Mouse (Mus musculus) erythroblast, embryonic 14.5 days (primary cell): ENCODE data around the gene Sprr2j-ps.

Source experiments
- GATA1 ChIP-seq: IDR thresholded peaks from 2 replicates; pipeline ENCODE4 v1.6.1; 2012; ENCODE audit warnings: low read length, inconsistent platforms, mixed read lengths
- TAL1 ChIP-seq: IDR thresholded peaks from 3 replicates; pipeline ENCODE4 v1.6.1; 2012; ENCODE audit warnings: low read length, inconsistent platforms, mixed read lengths

DNA sequence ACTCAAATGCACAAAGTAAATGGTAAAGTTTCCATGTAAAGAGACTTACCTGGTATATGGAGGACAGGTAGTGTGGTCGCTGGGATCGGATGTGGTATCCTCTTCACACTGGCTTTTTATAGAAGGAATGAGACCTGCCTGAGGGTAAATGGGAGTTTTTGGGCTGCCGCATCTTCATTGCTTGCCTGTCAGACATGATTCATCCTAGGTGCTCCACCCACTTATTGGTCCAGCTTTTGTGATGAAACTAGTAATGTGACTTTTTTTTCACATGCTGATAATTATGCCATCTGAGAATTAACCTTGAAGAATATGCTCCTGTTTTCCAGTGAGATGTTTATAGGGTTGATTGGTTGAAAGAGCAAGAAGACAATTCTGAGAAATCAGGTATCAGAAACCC, 20.8 kb downstream of the Sprr2j-ps start, which contains the start of gene Sprr1b:
- TF ChIP-seq TAL1 (no peak), GATA1 (no peak)
